Mouse (Mus musculus): ENCODE measurements around the gene S100a1.
A peak's percentile ranks its signal among the peaks of the same experiment; 100 is the strongest.

Gene S100a1

GRCm38 (mm10) chr3:90513796-90514590 lies at the start of gene S100a1, which contains the start of gene S100a13:
TSS of gene S100a1 (minus strand) at chr3:90514392.
TSS of gene S100a13 (plus strand) at chr3:90514435.
- peak; percentile 88 for DNase-seq (ENCODE audit: low spot score)

- DNase-seq (ENCODE audit: low spot score) = no peak
Observed at GRCm38 (mm10) chr3:90560008-90560628, 45.9 kb upstream of the S100a1 start, which contains the start of gene S100a3. TSS of gene S100a3 (plus strand) at chr3:90560578.

GRCm38 (mm10) chr3:90555954-90556353 lies 41.8 kb upstream of the S100a1 start:
- DNase-seq (ENCODE audit: low spot score) = no peak

GRCm38 (mm10) chr3:90552231-90552630 lies 38.0 kb upstream of the S100a1 start:
- DNase-seq (ENCODE audit: low spot score) = no peak

- no peak for DNase-seq (ENCODE audit: low spot score)
Observed at GRCm38 (mm10) chr3:90550421-90550790, 36.2 kb upstream of the S100a1 start.

- no peak for DNase-seq (ENCODE audit: low spot score)
Observed at GRCm38 (mm10) chr3:90549676-90550420, 35.7 kb upstream of the S100a1 start.

- DNase-seq (ENCODE audit: low spot score) = peak; percentile 73
Observed at GRCm38 (mm10) chr3:90540904-90541303, 26.7 kb upstream of the S100a1 start.

- DNase-seq (ENCODE audit: low spot score) = no peak
Observed at GRCm38 (mm10) chr3:90537905-90538296, 23.7 kb upstream of the S100a1 start.

- DNase-seq (ENCODE audit: low spot score) = peak; percentile 85
Observed at GRCm38 (mm10) chr3:90537141-90537904, 23.1 kb upstream of the S100a1 start, which contains the start of gene S100a16. TSS of gene S100a16 (plus strand) at chr3:90537254.

- no peak for DNase-seq (ENCODE audit: low spot score)
Observed at GRCm38 (mm10) chr3:90535446-90535845, 21.3 kb upstream of the S100a1 start.

- DNase-seq (ENCODE audit: low spot score) = no peak
Observed at GRCm38 (mm10) chr3:90531713-90532112, 17.5 kb upstream of the S100a1 start.

GRCm38 (mm10) chr3:90527291-90527873 lies 13.2 kb upstream of the S100a1 start:
- no peak for DNase-seq (ENCODE audit: low spot score)

GRCm38 (mm10) chr3:90526580-90526979 lies 12.4 kb upstream of the S100a1 start, which contains the start of gene S100a14:
TSS of gene S100a14 (plus strand) at chr3:90526856.
- DNase-seq (ENCODE audit: low spot score) = peak; percentile 79

- DNase-seq (ENCODE audit: low spot score) = no peak
Observed at GRCm38 (mm10) chr3:90526076-90526475, 11.9 kb upstream of the S100a1 start.

GRCm38 (mm10) chr3:90525421-90525820 lies 11.2 kb upstream of the S100a1 start:
- peak; percentile 81 for DNase-seq (ENCODE audit: low spot score)

- DNase-seq (ENCODE audit: low spot score) = no peak
Observed at GRCm38 (mm10) chr3:90517711-90518110, 3.5 kb upstream of the S100a1 start.

- no peak for DNase-seq (ENCODE audit: low spot score)
Observed at GRCm38 (mm10) chr3:90515789-90516188, 1.6 kb upstream of the S100a1 start.

GRCm38 (mm10) chr3:90515242-90515641 lies 1.1 kb upstream of the S100a1 start:
- DNase-seq (ENCODE audit: low spot score) = peak; percentile 74

GRCm38 (mm10) chr3:90514691-90515090 lies 499 bp upstream of the S100a1 start:
- peak; percentile 87 for DNase-seq (ENCODE audit: low spot score)

- DNase-seq (ENCODE audit: low spot score) = no peak
Observed at GRCm38 (mm10) chr3:90512948-90513642, 1.1 kb downstream of the S100a1 start.

GRCm38 (mm10) chr3:90512276-90512675 lies 1.9 kb downstream of the S100a1 start:
- DNase-seq (ENCODE audit: low spot score) = no peak

All from lung, postnatal 25 days (tissue).